Mouse (Mus musculus) inflammation-experienced regulatory T-cells, adult 6 months (primary cell): Measurements from ENCODE around the gene Ssh2. TPM values are rescaled to one million over a fixed set of nuclear protein-coding genes. Genes with fewer than 3 reads are reported as not detected.
"Not testable (repeated sequence)": the region's sequence is repeated elsewhere in the genome, so short reads cannot be mapped to it uniquely, and the experiment has no call there.

Experiments
- ATAC-seq: one replicate; pipeline ENCODE4 v1.8.0; 2017
- polyA plus RNA-seq, 3 experiments: library from polyadenylated mRNA; unstranded; fragments of 100-300 nt; shearing (Covaris generic); gene quantifications; one replicate each; pipeline ENCODE4 v1.2.1; 2017

The Ssh2 gene
- polyA plus RNA-seq, 3 experiments from 2014 or later, result 41.1 to 101 (median 73.4) TPM

GRCm38 (mm10) chr11:77348985-77349384, 132.9 kb downstream of the Ssh2 start:
- ATAC-seq, result peak; percentile 89

GRCm38 (mm10) chr11:77349698-77350097, 133.6 kb downstream of the Ssh2 start:
- no peak for ATAC-seq

GRCm38 (mm10) chr11:77355055-77355454, 139.0 kb downstream of the Ssh2 start:
- no peak for ATAC-seq

DNA sequence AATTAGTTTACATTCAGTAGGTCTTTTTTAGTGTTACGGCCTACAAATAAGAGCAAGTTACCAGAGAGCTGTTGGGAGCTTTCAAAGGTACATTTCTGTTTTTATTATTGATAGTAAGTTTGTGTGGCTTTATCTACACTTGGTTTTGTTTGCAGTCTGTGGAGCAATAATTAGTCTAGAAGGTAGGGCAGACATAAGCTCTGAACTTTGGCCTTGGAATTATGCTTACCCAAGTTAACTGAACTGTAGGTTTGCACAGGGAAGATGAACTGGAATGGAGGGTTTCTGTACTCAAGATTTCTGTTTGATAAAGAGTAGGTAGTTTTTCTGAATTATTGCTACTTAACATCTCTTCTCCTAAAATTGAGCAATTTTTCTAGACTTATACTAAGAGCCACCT, 141.8 kb downstream of the Ssh2 start:
- ATAC-seq, result no peak

DNA sequence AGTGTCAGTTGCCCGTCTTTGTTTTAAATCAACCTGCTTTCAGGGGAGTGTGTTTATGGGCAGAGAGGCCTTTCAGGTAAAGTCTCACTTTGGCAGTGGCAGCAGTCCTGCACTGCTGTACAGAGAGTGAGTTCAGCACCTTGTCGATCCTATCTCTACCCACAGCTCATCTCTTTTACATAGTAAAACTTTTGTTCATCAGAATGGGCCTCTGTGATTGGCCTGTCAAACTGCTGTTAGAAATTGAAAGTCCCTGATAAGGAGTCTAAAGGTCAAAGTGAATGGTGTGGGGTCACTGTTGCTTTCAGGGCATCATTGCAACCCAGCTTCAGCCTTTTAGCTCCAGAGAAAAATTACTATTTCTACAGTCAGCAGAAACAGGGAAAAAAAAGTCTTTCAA, 147.4 kb downstream of the Ssh2 start:
- ATAC-seq, result peak; percentile 63

DNA sequence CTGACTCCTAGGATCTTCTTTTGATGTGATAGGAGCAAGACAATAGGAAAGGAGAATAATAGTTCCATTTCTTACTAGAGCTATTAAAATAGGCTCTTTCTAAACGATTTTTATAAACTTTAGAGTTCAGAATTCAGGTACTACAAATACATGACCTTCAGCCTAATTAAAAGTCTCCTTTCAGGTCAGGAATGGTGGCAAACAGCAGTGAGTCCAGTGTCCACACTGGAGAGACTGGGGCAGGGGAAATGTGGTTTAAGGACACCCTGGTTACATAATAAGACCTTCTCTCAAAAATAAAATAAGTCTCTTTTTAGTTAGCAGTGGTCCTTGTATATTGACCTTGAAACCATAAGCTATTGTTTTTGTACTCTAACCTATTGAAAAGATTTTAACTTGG, 148.3 kb downstream of the Ssh2 start:
- no peak for ATAC-seq

DNA sequence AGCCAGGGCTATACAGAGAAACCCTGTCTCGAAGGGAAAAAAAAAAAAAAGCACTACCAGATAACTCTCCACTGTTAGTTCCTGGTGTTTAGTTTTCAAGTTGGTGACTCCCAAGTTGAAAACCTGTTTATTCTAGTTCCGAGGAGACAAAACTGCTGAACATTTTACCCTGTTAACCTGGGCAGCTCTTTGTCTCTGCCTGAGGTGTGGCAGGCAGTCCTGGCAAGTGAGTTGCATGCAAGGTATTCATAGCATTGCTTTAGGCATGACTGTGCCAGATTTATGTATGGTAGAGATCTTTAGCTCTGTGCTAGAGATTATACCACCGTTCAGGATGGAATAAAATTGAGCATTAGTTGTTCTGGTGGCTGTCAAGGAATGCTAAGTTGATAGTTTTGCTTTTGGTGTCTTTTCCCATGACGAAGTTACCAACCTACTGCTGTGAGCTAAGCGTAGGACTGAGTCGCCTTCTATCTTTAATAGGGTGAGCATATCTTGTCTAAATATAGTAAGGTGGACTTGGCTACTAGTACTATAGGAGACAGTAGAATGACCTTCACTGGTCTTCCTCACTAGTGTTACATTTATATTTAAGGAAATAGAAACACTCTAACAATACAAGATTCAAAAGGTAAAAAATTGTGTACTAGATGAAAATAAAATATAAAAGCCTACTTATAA, 149.8 kb downstream of the Ssh2 start:
- no peak for ATAC-seq

DNA sequence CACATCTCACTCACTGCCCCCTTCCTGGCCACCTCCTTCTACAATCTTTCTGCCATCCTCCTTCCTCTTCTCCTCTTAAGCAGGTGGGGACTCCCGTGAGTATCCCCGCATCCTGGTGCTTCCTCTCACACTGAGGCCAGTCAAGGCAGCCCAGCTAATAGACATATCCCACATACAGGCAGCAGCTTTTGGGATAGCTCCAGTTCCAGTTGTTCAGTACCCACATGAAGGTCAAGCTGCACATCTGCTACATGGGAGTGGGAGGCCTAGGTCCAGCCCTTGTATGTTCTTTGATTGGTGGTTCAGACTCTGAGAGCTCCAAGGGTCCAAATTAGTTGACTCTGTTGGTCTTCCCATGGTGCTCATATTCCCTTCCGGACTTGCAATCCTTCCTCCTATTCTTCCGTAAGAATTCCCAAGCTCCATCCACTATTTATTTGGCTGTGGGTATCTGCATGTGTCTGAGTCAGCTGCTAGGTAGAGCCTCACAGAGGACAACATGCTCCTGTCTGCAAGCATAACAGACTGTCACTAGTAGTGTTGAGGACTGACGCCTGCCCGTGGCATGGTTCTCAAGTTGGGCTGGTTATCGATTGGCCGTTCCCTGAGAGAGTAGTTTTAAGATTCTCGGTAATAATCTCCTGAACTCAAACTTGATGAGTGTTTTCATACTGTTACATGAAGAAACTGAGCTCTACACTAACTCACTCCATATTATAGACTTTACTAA, 151.6 kb downstream of the Ssh2 start:
- no peak for ATAC-seq

DNA sequence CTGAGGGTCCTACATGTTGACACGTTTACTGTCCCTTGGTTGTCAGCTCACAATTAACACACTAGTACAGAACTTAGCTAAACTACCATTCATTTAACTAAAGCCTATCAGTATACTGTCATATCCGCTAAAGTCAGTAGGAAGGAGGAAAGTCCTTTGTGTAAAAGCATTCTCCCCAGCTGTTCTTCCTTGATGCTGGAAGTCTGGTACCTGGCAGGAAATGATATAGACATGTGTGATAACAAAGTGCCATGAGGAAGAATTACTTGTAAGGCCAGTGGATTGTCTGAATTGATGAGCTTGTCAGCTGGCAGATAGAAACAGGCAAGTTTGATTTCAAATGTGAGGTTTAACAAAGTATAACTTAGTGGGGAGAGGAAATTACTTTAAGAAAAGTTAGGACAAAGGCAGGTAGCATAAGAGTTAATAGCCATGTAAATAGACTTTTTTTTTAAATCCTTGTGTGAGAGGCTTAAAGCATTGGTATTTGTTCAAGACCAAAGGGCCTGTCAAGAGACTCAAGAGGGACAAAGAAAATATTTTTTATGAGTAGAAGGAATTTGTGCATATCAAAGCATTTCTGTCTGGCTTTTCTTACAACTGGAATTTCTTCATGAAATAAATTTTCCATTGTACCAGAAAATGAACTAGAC, 153.2 kb downstream of the Ssh2 start:
- ATAC-seq, result no peak

GRCm38 (mm10) chr11:77369841-77370191, 153.7 kb downstream of the Ssh2 start:
- ATAC-seq, result no peak

DNA sequence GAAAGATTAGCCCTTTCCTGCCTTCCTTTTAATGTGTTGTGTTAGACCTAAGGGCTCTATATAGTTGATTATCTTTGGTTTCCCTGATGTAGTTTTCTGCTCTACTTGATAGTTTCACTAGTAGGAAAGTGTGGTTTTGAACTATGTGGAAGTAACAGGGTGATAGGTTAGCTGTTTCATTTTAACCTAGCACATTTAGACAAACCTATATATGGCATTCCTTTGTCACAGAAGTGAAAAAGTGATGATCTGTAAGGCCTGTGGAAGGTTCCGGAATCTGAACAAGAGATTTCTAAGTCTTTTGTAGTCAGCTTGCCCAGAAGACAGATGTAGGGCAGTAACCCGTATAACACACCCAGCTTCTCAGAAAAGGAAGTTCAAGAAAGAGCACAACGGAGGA, 155.0 kb downstream of the Ssh2 start:
- ATAC-seq, result peak; percentile 74

DNA sequence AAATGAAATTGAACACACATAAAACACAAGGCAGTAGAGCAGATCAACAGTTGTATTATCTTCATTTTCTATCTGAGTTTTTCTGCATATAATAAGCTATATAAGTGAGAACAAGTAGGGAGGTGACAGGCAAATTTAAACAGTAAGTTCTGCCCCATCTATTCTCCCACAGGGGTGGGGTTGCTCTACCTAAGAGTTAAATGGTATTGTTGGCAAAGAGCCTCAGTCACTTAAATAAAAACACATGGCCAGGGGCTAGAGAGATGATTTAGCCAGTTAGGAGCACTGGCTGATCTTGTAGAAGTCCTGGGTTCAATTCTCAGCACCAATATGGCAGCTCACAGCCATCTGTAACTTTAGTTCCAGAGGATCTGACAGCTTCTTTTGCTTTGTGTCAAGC, 155.6 kb downstream of the Ssh2 start:
- no peak for ATAC-seq

DNA sequence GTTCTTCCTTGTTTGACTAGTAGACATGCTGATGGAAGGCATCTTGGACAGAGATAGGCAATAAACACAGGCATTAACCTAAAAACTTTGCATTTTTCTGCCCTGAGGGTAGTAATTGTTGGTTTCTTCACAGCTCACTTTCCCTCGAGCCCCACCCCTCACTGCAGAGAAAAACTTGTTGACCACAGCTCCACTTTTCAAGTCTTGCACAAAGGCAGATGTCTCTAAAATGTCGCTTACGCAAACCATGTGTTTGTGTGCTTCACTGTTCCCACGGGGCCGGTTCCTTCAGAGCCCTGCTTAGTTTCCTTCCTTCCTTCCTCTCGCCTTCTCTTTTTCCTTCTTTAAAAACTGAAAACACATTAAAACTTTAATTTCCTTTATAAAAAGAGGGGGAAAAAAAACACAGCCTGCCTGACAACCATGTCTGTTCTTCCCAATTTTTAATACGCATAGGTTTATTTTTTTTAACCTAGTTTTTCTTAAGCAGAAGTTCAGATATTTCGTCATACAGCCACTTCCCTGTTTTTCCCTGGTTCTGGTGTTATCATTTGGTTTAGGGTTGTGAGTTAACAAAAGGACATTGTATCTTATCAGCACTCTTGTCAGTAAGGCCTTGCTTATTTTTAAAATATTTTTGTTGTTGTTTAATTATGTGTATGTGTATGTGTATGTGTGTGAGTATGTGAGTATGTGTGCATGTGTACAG, 156.3 kb downstream of the Ssh2 start:
- ATAC-seq, result no peak

DNA sequence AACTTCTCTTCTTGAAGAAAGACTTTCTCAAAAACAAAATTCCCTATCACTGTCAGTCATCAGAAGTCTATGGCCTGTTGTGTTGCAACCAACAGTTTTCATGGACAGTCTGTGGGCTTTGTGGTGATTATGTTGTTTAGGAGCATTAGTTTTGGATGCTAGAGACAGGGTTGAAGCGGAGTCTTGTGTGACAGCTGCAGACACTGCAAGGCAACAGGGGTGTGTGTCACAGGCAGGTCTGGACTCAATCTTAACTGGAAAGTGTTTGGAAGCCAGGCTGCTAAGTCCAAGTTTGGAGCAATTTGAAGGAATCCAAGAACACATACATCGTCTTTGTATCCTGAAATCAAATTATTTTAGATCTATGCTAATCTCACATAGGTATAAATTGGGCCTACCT, 162.5 kb downstream of the Ssh2 start:
- no peak for ATAC-seq

- no peak for ATAC-seq
Measured at GRCm38 (mm10) chr11:77381174-77381573, 165.1 kb downstream of the Ssh2 start.

DNA sequence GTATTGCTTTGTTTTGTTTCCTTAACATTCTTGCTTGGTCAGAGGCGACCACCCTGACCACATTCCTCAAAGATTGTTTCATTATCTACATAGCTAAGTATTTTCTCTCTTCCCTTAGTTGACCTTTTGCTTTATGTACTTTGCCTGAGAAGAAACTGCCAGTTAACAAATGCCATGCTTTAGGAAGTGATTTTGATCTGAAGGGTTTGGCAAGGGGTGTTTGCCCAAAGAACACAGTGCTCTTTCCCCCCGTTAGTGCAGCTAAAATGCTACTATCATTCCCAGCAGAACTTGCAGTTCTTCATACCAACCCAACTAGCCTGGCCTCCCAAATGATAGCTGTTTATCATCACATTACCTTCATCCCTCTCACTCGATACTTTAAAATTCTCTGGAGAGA, 168.1 kb downstream of the Ssh2 start:
- ATAC-seq, result no peak

- ATAC-seq, result peak; percentile 98
Measured at GRCm38 (mm10) chr11:77385706-77386690, 169.9 kb downstream of the Ssh2 start.

GRCm38 (mm10) chr11:77388197-77388596, 172.1 kb downstream of the Ssh2 start:
- not testable (repeated sequence) for ATAC-seq

- ATAC-seq, result no peak
Measured at GRCm38 (mm10) chr11:77395539-77395938, 179.5 kb downstream of the Ssh2 start.

GRCm38 (mm10) chr11:77402508-77402907, 186.4 kb downstream of the Ssh2 start:
- ATAC-seq, result no peak

GRCm38 (mm10) chr11:77406329-77406728, 190.2 kb downstream of the Ssh2 start:
- ATAC-seq, result no peak

DNA sequence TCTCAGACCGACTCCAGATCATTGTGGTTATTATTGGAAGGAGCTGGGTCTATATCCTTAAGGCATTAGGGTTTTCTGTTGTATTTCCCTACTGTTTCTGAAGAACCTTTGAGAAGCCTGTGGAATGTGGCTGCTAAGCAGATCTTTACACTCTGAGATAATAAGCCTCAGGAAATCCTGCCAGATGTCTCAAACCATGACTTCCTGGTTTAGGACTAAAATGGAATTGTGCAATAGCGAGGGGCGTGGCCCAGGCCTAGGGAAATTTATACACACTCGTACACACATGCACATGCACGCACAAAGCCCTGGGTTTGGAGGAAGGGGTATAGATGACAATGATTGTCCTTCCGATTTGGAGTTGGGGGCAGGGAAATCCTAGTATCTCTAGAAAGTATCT, 193.8 kb downstream of the Ssh2 start:
- ATAC-seq, result no peak
